Mouse (Mus musculus): ENCODE measurements around the gene Nemf.

GRCm38 (mm10) chr12:69367557-69367956 lies 10.6 kb upstream of the Nemf start:
- TF ChIP-seq CHD2 (IDR thresholded peaks at IDR 0.05; ENCODE audit: low read length) (no peak), POLR2A (IDR thresholded peaks at IDR 0.05; ENCODE audit: low read depth, low read length) (no peak), MAX (IDR thresholded peaks at IDR 0.05; ENCODE audit: low read length) (no peak), ZNF384 (IDR thresholded peaks at IDR 0.05; ENCODE audit: low read depth, low read length) (no peak), EP300 (IDR thresholded peaks at IDR 0.05; ENCODE audit: low read length) (no peak), BHLHE40 (IDR thresholded peaks at IDR 0.05; ENCODE audit: low read depth, low read length) (no peak), TCF12 (IDR thresholded peaks at IDR 0.05; ENCODE audit: low read depth, low read length) (no peak), CTCF (conservative IDR thresholded peaks at IDR 0.05 in 1 of 2, IDR thresholded peaks at IDR 0.05 in 1 of 2; ENCODE audit: low read depth in 2 of 2, low read length in 2 of 2) (no peak), E2F4 (IDR thresholded peaks at IDR 0.05; ENCODE audit: insufficient replicate concordance, low read depth, low read length) (no peak), POLR2AphosphoS2 (IDR thresholded peaks at IDR 0.05; ENCODE audit: low read depth, low read length) (no peak), RCOR1 (conservative IDR thresholded peaks at IDR 0.05; ENCODE audit: low read depth, low read length) (no peak)

Data from CH12.LX (cell line).